Mouse (Mus musculus): ENCODE results near the gene Pard6b. TPM values are rescaled to one million over a fixed set of nuclear protein-coding genes. Genes with fewer than 3 reads are reported as not detected.

Gene Pard6b
- total and polyA plus RNA-seq, 3 experiments, result 3.9 to 7.6 TPM; not detected in 1

GRCm38 (mm10) chr2:168147722-168148432 is 67.1 kb downstream of the Pard6b start:
- no peak overlapping the region for H3K27ac ChIP-seq (ENCODE audit: control insufficient read depth, low read depth, low read length)
- no peaks in the 10 kb centered on the region for H3K9me3 ChIP-seq (replicated peaks; ENCODE audit: insufficient read depth, low read length)
- no peaks in the 10 kb centered on the region for H3K4me1 ChIP-seq (ENCODE audit: control insufficient read depth in 1 of 2, insufficient read depth in 2 of 2, low read length in 2 of 2)
- H3K27me3 ChIP-seq (ENCODE audit: control insufficient read depth in 1 of 2, insufficient read depth in 2 of 2, low read length in 2 of 2), result no peaks in the 10 kb centered on the region; a peak in 1 of 4 replicates
- H3K36me3 ChIP-seq (ENCODE audit: control insufficient read depth in 1 of 2, insufficient read depth in 2 of 2, low read length in 2 of 2), result no peaks in the 10 kb centered on the region
- H3K4me3 ChIP-seq (ENCODE audit: control insufficient read depth in 1 of 2, insufficient read depth in 1 of 2, low read depth in 2 of 2, low read length in 2 of 2), result no peak overlapping the region
- H3K79me2 ChIP-seq (ENCODE audit: control insufficient read depth, insufficient read depth, low read length, poor library complexity), result no peaks in the 10 kb centered on the region
- H3K9ac ChIP-seq (ENCODE audit: control insufficient read depth, low read depth, low read length, poor library complexity, severe bottlenecking), result no peak overlapping the region
- no peak for DNase-seq (ENCODE audit: low read depth, low spot score)
- no peak for TF ChIP-seq RCOR1 (IDR thresholded peaks at IDR 0.05; ENCODE audit: low read depth, low read length)
- TF ChIP-seq KAT2A (conservative IDR thresholded peaks at IDR 0.05; ENCODE audit: low read depth, low read length), result no peak
- no peak for TF ChIP-seq SMC3 (IDR thresholded peaks at IDR 0.05; ENCODE audit: low read depth, low read length)
- no peak for TF ChIP-seq NRF1 (IDR thresholded peaks at IDR 0.05; ENCODE audit: insufficient read depth, low read depth, low read length, poor library complexity, severe bottlenecking)
- no peak for TF ChIP-seq TAL1 (IDR thresholded peaks at IDR 0.05; ENCODE audit: low read length)

- Histone ChIP-seq H3K27me3 (ENCODE audit: control insufficient read depth in 1 of 2, insufficient read depth in 2 of 2, low read length in 2 of 2) (no peaks in the 10 kb centered on the region; a peak in 1 of 4 replicates), H3K79me2 (ENCODE audit: control insufficient read depth, insufficient read depth, low read length, poor library complexity) (no peaks in the 10 kb centered on the region), H3K4me3 (ENCODE audit: control insufficient read depth in 1 of 2, insufficient read depth in 1 of 2, low read depth in 2 of 2, low read length in 2 of 2) (no peak overlapping the region), H3K9ac (ENCODE audit: control insufficient read depth, low read depth, low read length, poor library complexity, severe bottlenecking) (no peak overlapping the region), H3K9me3 (replicated peaks; ENCODE audit: insufficient read depth, low read length) (no peaks in the 10 kb centered on the region), H3K4me1 (ENCODE audit: control insufficient read depth in 1 of 2, insufficient read depth in 2 of 2, low read length in 2 of 2) (no peaks in the 10 kb centered on the region; a peak in 1 of 4 replicates), H3K27ac (ENCODE audit: control insufficient read depth, low read depth, low read length) (no peak overlapping the region), H3K36me3 (ENCODE audit: control insufficient read depth in 1 of 2, insufficient read depth in 2 of 2, low read length in 2 of 2) (no peaks in the 10 kb centered on the region)
- TF ChIP-seq HCFC1 (IDR thresholded peaks at IDR 0.05; ENCODE audit: low read depth, low read length) (no peak), MXI1 (IDR thresholded peaks at IDR 0.05; ENCODE audit: low read depth, low read length) (no peak), ZMIZ1 (IDR thresholded peaks at IDR 0.05; ENCODE audit: low read depth, low read length) (no peak), EP300 (IDR thresholded peaks at IDR 0.05; ENCODE audit: low read depth in 1 of 2, low read length in 2 of 2) (no peak), E2F4 (IDR thresholded peaks at IDR 0.05; ENCODE audit: borderline replicate concordance, low read depth, low read length) (no peak), MYC (IDR thresholded peaks at IDR 0.05; ENCODE audit: low read depth, low read length) (no peak), POLR2AphosphoS5 (IDR thresholded peaks at IDR 0.05; ENCODE audit: borderline replicate concordance, low read depth, low read length) (no peak), NELFE (IDR thresholded peaks at IDR 0.05; ENCODE audit: low read depth, low read length) (no peak), KAT2A (conservative IDR thresholded peaks at IDR 0.05; ENCODE audit: low read depth, low read length) (no peak), POLR2AphosphoS2 (IDR thresholded peaks at IDR 0.05; ENCODE audit: low read length) (no peak), MYB (IDR thresholded peaks at IDR 0.05; ENCODE audit: low read depth, low read length) (no peak)
- DNase-seq (ENCODE audit: low read depth, low spot score), result no peak
Measured at GRCm38 (mm10) chr2:168149241-168149640, 68.4 kb downstream of the Pard6b start.

Other genes with a start within 250 kb of the Pard6b start
- 55.3 and 55.9 TPM in 2 replicates for gene Ptpn1, start 148.9 kb upstream of the Pard6b start, total RNA-seq (2012; rRNA removed)
- gene Ptpn1, start 148.9 kb upstream of the Pard6b start, polyA plus RNA-seq (2012; ENCODE audit: insufficient read depth in 1 of 2, insufficient read length in 2 of 2, low read depth in 1 of 2, low replicate concordance in 2 of 2, missing spikeins in 1 of 2), result 10 to 100 TPM in 1 of 2 experiments, not detected in 1; 62.9 TPM
- not detected in 2 replicates for gene Ripor3, start 70.4 kb upstream of the Pard6b start, total RNA-seq (2012; rRNA removed)
- gene Ripor3, start 70.4 kb upstream of the Pard6b start, polyA plus RNA-seq (2012; ENCODE audit: insufficient read depth in 1 of 2, insufficient read length in 2 of 2, low read depth in 1 of 2, low replicate concordance in 2 of 2, missing spikeins in 1 of 2), result not detected
- gene Adnp, start 126.1 kb downstream of the Pard6b start, total RNA-seq (2012; rRNA removed), result 2.3 and 2.8 TPM in 2 replicates
- 10 to 100 TPM; 11.9 to 29.4 TPM for gene Adnp, start 126.1 kb downstream of the Pard6b start, polyA plus RNA-seq (2012; ENCODE audit: insufficient read depth in 1 of 2, insufficient read length in 2 of 2, low read depth in 1 of 2, low replicate concordance in 2 of 2, missing spikeins in 1 of 2)
- gene Gm20716, start 149.4 kb downstream of the Pard6b start, total RNA-seq (2012; rRNA removed), result 24.4 and 29.4 TPM in 2 replicates
- gene Gm20716, start 149.4 kb downstream of the Pard6b start, polyA plus RNA-seq (2012; ENCODE audit: insufficient read depth in 1 of 2, insufficient read length in 2 of 2, low read depth in 1 of 2, low replicate concordance in 2 of 2, missing spikeins in 1 of 2), result 10 to 100 TPM in 1 of 2 experiments, not detected in 1; 24.4 TPM
- 35.4 and 49.0 TPM in 2 replicates for gene Dpm1, start 149.6 kb downstream of the Pard6b start, total RNA-seq (2012; rRNA removed)
- gene Dpm1, start 149.6 kb downstream of the Pard6b start, polyA plus RNA-seq (2012; ENCODE audit: insufficient read depth in 1 of 2, insufficient read length in 2 of 2, low read depth in 1 of 2, low replicate concordance in 2 of 2, missing spikeins in 1 of 2), result 100 to 1,000 TPM in 1 of 2 experiments, 10 to 100 TPM in 1; 63.5 to 564 TPM
- 4.2 and 5.1 TPM in 2 replicates for gene Mocs3, start 149.6 kb downstream of the Pard6b start, total RNA-seq (2012; rRNA removed)
- 1 to 10 TPM in 1 of 2 experiments, not detected in 1; 2.9 TPM for gene Mocs3, start 149.6 kb downstream of the Pard6b start, polyA plus RNA-seq (2012; ENCODE audit: insufficient read depth in 1 of 2, insufficient read length in 2 of 2, low read depth in 1 of 2, low replicate concordance in 2 of 2, missing spikeins in 1 of 2)
- not detected in 2 replicates for gene Kcng1, start 200.7 kb downstream of the Pard6b start, total RNA-seq (2012; rRNA removed)
- not detected for gene Kcng1, start 200.7 kb downstream of the Pard6b start, polyA plus RNA-seq (2012; ENCODE audit: insufficient read depth in 1 of 2, insufficient read length in 2 of 2, low read depth in 1 of 2, low replicate concordance in 2 of 2, missing spikeins in 1 of 2)

Measured in MEL (cell line).